Mouse (Mus musculus): ENCODE data around the gene Padi1.

Gene Padi1

GRCm38 (mm10) chr4:140862036-140862650 lies 16.6 kb upstream of the Padi1 start:
- no peak for DNase-seq (ENCODE audit: low read depth, low spot score)

DNA sequence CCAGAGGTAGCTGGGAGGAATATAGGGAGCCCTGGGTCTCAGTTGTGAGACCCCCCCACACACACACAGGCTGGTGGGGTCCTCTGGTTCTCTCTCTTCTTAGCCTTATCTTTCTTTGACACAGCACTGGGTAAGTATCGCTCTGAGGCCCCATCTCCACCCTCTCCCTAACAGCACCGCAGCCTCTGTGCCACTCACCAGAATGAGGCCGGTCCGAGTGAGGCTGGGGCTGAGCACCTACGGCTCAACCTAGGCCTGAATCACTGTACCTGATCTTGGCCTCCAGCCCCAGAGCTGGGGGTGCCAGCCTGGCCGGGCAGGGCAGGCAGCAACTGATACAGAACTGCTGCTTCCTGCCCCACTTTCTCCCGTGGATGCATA lies 15.2 kb upstream of the Padi1 start:
- no peak for DNase-seq (ENCODE audit: low read depth, low spot score)

- no peak for DNase-seq (ENCODE audit: low read depth, low spot score)
Observed at GRCm38 (mm10) chr4:140860125-140860766, 14.7 kb upstream of the Padi1 start.

DNA sequence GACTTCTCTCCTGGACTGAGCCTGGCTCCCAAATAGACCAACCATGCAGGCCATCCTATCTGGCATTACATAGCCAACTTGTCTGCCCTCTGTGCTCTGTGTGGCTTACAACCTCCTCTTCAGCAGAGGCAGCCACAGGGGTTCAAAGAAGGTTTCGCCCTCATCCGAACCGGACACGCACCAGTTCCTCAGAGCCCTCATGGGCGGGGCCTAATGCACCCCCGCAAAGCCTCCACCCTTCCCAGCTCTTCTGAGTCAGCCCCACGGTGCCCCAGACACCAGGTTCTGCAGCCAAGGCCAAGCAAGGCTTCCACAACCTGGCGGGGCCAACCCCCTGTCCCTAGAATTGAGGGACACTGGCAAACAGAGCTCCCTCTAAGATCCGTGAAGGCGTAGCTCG lies 13.7 kb upstream of the Padi1 start:
- DNase-seq (ENCODE audit: low read depth, low spot score): no peak

DNA sequence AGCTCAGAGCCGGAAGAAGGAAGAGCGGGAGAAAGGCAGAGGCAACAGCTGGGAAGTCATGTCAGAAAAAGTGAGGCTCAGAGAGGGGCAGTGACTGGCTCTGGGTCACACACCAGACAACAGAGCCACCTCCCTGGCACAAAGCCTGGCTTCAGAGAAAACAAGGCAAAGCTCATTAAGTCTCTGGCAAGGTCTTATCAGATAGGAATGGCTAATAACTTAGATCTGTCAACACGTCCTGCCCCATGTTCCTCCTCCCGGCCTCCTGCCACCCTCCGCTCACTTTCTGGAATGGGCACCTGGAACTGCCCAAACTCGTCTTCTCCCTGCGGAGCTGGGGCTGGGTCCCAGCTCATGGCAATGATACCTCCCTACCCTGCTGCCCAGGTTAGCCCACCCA lies 12.2 kb upstream of the Padi1 start:
- no peak for DNase-seq (ENCODE audit: low read depth, low spot score)

- no peak for DNase-seq (ENCODE audit: low read depth, low spot score)
Observed at GRCm38 (mm10) chr4:140857041-140857440, 11.5 kb upstream of the Padi1 start.

DNA sequence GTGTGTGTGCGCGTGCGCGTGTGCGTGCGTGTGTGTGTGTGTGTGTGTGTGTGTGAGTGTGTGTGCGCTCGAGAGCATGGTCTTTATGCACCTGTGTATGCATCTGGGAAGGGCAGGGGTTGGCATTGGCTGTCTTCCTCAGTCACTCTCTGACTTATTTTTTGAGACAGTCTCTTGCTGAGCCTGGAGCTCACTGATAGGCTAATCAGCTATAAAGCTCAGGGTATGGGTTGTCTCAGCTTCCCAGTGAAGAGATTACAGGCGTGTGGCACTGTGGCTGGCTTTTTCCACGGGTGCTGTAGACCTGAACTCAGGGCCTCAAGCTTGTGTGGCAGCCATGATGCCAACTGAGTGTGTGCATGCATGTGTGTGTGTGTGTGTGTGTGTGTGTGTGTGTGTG lies 9.6 kb upstream of the Padi1 start:
- DNase-seq (ENCODE audit: low read depth, low spot score): no peak

DNA sequence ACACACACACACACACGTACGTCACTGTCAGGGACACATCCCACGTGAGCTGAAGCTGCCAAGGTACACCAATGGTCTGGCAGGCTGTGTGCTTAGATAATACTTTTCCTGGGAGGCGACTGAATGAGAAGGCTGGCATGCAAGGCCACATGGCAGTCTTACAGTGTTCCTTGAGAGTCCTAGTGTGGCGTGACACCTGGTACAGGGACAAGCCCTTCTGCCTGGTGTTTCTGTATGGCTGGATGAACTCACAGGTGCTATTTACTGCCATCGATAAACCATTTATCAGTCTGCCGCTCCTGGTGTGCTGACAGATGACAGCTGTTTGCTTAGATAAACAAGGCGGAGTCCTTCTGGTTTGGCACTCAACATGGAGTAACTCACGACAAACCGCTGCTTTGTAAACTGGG lies 8.9 kb upstream of the Padi1 start:
- no peak for DNase-seq (ENCODE audit: low read depth, low spot score)

GRCm38 (mm10) chr4:140853626-140854025 lies 8.0 kb upstream of the Padi1 start:
- DNase-seq (ENCODE audit: low read depth, low spot score): no peak

GRCm38 (mm10) chr4:140849310-140849709 lies 3.7 kb upstream of the Padi1 start:
- DNase-seq (ENCODE audit: low read depth, low spot score): no peak

DNA sequence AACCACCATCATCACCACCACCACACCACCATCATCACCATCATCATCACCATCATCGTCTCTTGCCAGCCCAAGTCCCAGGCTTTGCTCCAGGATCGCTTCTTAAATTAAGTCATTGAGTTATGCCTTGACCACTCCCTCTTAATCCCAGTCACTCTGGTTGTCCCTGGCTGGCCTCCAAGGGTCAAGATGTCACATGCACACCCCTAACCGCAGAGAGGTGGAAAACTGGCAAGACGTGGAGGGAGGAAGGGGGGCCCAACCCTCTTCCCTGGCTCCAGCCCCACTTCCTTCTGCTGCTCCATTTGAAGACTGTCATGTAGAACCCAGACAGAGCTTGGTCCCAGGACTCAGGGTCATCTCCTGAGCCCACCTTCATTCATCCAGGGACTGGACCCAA lies 587 bp downstream of the Padi1 start:
- DNase-seq (ENCODE audit: low read depth, low spot score): no peak

GRCm38 (mm10) chr4:140843670-140844280 lies 1.8 kb downstream of the Padi1 start:
- no peak for DNase-seq (ENCODE audit: low read depth, low spot score)

- no peak for DNase-seq (ENCODE audit: low read depth, low spot score)
Observed at GRCm38 (mm10) chr4:140842909-140843308, 2.7 kb downstream of the Padi1 start.

DNA sequence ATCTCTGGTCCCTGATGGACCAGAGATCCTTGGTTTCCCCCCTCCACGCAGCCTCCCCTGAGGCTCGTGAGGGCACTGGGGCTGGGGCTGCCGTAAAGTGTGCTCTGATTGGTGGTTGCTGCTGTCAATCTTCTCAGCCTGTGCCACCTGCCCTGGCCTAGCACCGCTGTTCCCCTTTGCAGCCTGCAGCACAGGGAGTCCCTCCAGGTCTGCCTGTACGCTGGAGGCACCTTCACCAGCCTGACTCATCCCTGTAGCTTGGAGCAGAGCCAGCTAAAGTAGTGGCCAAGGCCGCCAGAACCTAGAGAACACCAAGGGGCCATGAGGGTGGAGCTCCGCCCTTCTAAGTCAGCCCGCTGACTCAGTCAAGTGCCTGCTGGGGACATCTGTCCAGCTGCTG lies 7.7 kb downstream of the Padi1 start:
- no peak for DNase-seq (ENCODE audit: low read depth, low spot score)

GRCm38 (mm10) chr4:140836208-140836866 lies 9.2 kb downstream of the Padi1 start:
- no peak for DNase-seq (ENCODE audit: low read depth, low spot score)

DNA sequence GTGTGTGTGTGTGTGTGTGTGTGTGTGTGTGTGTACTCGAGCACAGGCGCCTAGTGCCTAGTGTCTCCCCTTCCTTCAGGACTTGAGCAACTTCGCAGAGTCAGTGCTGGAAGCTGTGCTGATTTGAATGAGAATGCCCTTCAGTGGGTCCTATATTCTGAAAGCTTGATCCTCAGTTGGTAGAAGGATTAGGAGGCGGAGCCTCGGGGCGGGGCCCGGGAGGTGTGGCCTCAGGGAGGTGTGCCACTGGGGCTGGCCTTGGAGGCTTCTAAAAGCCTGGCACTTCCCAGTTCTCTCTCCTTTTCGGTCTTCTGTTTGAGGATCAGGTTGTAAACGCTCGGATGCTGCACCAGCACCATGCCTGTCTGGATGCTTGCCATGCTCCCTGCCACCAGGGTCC lies 9.9 kb downstream of the Padi1 start:
- DNase-seq (ENCODE audit: low read depth, low spot score): no peak

GRCm38 (mm10) chr4:140834327-140834934 lies 11.1 kb downstream of the Padi1 start:
- DNase-seq (ENCODE audit: low read depth, low spot score): no peak

GRCm38 (mm10) chr4:140832821-140833220 lies 12.8 kb downstream of the Padi1 start:
- DNase-seq (ENCODE audit: low read depth, low spot score): no peak

- no peak for DNase-seq (ENCODE audit: low read depth, low spot score)
Observed at GRCm38 (mm10) chr4:140831808-140832207, 13.8 kb downstream of the Padi1 start.

DNA sequence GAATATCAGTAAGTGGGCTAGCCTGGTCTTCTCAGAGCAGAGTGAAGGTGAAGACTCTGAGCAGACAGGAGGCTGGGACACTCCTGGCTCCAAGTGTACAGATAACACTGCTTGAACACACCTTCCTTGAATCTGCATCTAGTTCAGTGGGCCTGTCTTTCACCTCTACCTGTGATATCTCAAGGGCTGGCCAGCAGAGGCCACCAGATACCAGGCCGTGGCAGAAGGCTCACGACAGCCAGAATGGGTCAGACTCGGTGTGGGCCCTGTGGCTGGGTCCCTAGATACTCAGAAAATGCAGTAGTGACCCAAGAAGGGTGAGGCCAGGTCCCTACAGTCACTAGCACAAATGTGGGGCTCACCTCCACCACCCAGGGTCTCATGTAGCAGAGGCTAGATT lies 18.3 kb downstream of the Padi1 start:
- DNase-seq (ENCODE audit: low read depth, low spot score): no peak

- DNase-seq (ENCODE audit: low read depth, low spot score): no peak
Observed at GRCm38 (mm10) chr4:140825942-140826341, 19.6 kb downstream of the Padi1 start.

DNA sequence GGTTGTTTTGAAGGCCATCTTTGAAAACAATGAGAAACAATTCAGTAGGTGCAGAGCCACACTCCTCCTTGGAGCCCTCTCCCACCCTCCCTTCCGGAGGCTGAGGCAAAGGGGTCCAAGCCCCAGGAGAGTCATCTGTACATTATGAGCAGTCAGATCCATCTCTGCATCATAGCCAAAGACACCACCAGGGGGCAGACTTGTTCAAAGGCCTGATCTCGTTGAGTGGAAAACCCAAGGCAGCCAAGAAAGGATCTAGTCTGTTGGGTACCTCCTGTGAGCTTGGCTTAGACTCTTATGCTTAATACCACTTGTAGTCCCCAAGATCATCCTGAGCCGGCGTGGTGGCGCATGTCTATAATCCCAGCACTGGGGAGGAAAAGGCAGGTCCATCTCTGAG lies 23.6 kb downstream of the Padi1 start:
- no peak for DNase-seq (ENCODE audit: low read depth, low spot score)

All from embryo, embryonic 11.5 days (tissue).